Mouse (Mus musculus): ENCODE measurements at regions not wholly inside any gene's neighbourhood (a gene's known extent, or its start where the extent isn't known, plus 50 kb on each side); places are given as distances from the start of the nearest gene placed in this dataset.

GRCm38 (mm10) chr2:61389622-61390021, 188.8 kb upstream of the Tank start:
- TF ChIP-seq POLR2A (IDR thresholded peaks at IDR 0.05; ENCODE audit: low read depth, low read length) (no peak), CTCF (conservative IDR thresholded peaks at IDR 0.05; ENCODE audit: insufficient read depth, insufficient read length, low read depth, low read length) (no peak)

Measured in kidney, adult 2 months (tissue).